28 mouse cellular contexts compared by ENCODE assay signal in the genomic region with DNA sequence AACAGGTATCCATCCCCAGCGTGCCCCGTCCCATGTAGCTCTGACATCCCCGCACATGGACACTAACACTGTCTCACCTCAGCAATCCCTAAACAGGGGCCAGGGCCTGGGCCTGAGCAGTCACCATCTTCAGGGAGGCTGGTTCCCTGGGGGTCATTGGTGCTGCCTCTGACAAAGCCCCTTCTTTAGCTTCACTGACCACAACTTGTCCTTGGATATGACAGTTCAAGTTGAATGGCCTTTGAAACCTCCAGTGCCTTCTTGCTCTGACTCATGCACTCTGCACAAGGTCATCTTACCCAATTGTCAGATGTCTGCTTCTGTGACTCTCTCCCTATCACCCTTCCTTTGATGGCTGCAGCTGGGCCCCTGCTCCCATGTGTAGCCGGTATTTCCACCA.
DNase-seq lines count a peak whose midpoint lies in the region; ATAC-seq lines count a peak whose summit lies in the region.
"Had no signal": no experiment of that assay in that cellular context is flagged by ENCODE, and none has a peak within 500 bp of the region (broad histone marks: within the 10 kb centered on the region; RNA-seq: fewer than 3 reads in every experiment).

No protein-coding gene starts in this region.

- H3K9me3 ChIP-seq in liver, embryonic 15.5 days (replicated peaks) = no peaks in the 10 kb centered on the region
- H3K9me3 ChIP-seq in liver, embryonic 11.5 days (ENCODE audit: control insufficient read depth, low read length) = no peaks in the 10 kb centered on the region; the same call in 1 of the 2 replicates
- H3K9me3 ChIP-seq: forebrain, embryonic 13.5 days; hindbrain, embryonic 15.5 days; limb, embryonic 10.5 days; limb, embryonic 15.5 days; neural tube, embryonic 13.5 days; stomach, embryonic 15.5 days had no signal

- DNase-seq in adrenal gland, adult (ENCODE audit: inconsistent age in 2 of 2, low spot score in 1 of 2) = peak; percentile 83 to 93
- DNase-seq in adrenal gland, postnatal 4 days (ENCODE audit: low spot score in 2 of 2) = no peak
- DNase-seq in liver, embryonic 11.5 days (ENCODE audit: low spot score) = no peak
- peak; percentile 85 for DNase-seq in adrenal gland, adult 2 months
- DNase-seq in adrenal gland, postnatal 36 days = peak; percentile 68
- DNase-seq in thymus, adult 18-20 months = no peak
- DNase-seq in urinary bladder, postnatal 36 days (ENCODE audit: low spot score in 2 of 2) = no peak
- DNase-seq: cerebellum, adult 9-10 months; cerebellum, postnatal 36 days; gastrocnemius, postnatal 10 days; heart, postnatal 4 days; kidney, adult 11 months; kidney, postnatal 14 days; layer of hippocampus, adult 9-11 months; liver, postnatal 0 days; lung, postnatal 10 days; right cerebral cortex, postnatal 25 days had no signal

- H3K27me3 ChIP-seq in liver, embryonic 15.5 days = no peaks in the 10 kb centered on the region
- H3K27me3 ChIP-seq in liver, embryonic 11.5 days (replicated peaks; ENCODE audit: control insufficient read depth, insufficient read depth, low read length) = no peaks in the 10 kb centered on the region
- H3K27me3 ChIP-seq: forebrain, embryonic 13.5 days; hindbrain, embryonic 15.5 days; limb, embryonic 15.5 days; midbrain, embryonic 12.5 days; neural tube, embryonic 13.5 days; stomach, embryonic 15.5 days had no signal

- no peak overlapping the region for H3K4me2 ChIP-seq in liver, embryonic 15.5 days
- H3K4me2 ChIP-seq in liver, embryonic 11.5 days = no peak overlapping the region
- H3K4me2 ChIP-seq: forebrain, embryonic 13.5 days; heart, embryonic 11.5 days; hindbrain, embryonic 15.5 days; limb, embryonic 15.5 days; midbrain, embryonic 12.5 days; neural tube, embryonic 13.5 days; stomach, embryonic 15.5 days had no signal

- H3K27ac ChIP-seq in liver, embryonic 15.5 days (replicated peaks) = peak overlapping the region; percentile 29; the same call in 1 of the 2 replicates
- no peak overlapping the region for H3K27ac ChIP-seq in liver, embryonic 11.5 days (ENCODE audit: low read depth, low read length)
- H3K27ac ChIP-seq: forebrain, embryonic 13.5 days; hindbrain, embryonic 15.5 days; limb, embryonic 10.5 days; limb, embryonic 15.5 days; macrophage; midbrain, embryonic 12.5 days; neural tube, embryonic 13.5 days; stomach, embryonic 15.5 days had no signal

- no peak overlapping the region for H3K4me3 ChIP-seq in liver, embryonic 15.5 days (replicated peaks)
- no peak overlapping the region for H3K4me3 ChIP-seq in liver, embryonic 11.5 days (ENCODE audit: low read depth, low read length)
- H3K4me3 ChIP-seq: forebrain, embryonic 13.5 days; hindbrain, embryonic 15.5 days; limb, embryonic 10.5 days; limb, embryonic 15.5 days; midbrain, embryonic 12.5 days; neural tube, embryonic 13.5 days; stomach, embryonic 15.5 days had no signal

- H3K4me1 ChIP-seq in liver, embryonic 15.5 days (replicated peaks) = peaks cover 43% of the 10 kb centered on the region
- peaks cover 7% of the 10 kb centered on the region for H3K4me1 ChIP-seq in liver, embryonic 11.5 days (replicated peaks; ENCODE audit: control insufficient read depth, insufficient read depth, low read length)
- H3K4me1 ChIP-seq: forebrain, embryonic 13.5 days; hindbrain, embryonic 15.5 days; limb, embryonic 10.5 days; limb, embryonic 15.5 days; midbrain, embryonic 12.5 days; neural tube, embryonic 13.5 days; stomach, embryonic 15.5 days had no signal

- no peak for ATAC-seq in liver, embryonic 15.5 days (ENCODE audit: insufficient read depth)
- ATAC-seq in liver, embryonic 11.5 days (replicated peaks; ENCODE audit: low FRiP score) = no peak
- ATAC-seq: forebrain, embryonic 13.5 days; inflammation-experienced regulatory T-cells, adult 6 months; liver, postnatal 0 days had no signal

- H3K36me3 ChIP-seq in liver, embryonic 15.5 days (replicated peaks) = no peaks in the 10 kb centered on the region
- no peaks in the 10 kb centered on the region for H3K36me3 ChIP-seq in liver, embryonic 11.5 days (ENCODE audit: control insufficient read depth, insufficient read depth, low read length)
- H3K36me3 ChIP-seq: hindbrain, embryonic 15.5 days; limb, embryonic 10.5 days; limb, embryonic 15.5 days; midbrain, embryonic 12.5 days; neural tube, embryonic 13.5 days; stomach, embryonic 15.5 days had no signal

- no peak overlapping the region for H3K9ac ChIP-seq in liver, embryonic 15.5 days
- H3K9ac ChIP-seq in liver, embryonic 11.5 days (ENCODE audit: low read depth, low read length) = no peak overlapping the region
- H3K9ac ChIP-seq: forebrain, embryonic 13.5 days; hindbrain, embryonic 15.5 days; limb, embryonic 15.5 days; midbrain, embryonic 12.5 days; neural tube, embryonic 13.5 days; stomach, embryonic 15.5 days had no signal

- WGBS in liver, embryonic 15.5 days (ENCODE audit: insufficient replicate concordance) = 81% methylated on average over 4 of the region's 4 CpGs
- 82% methylated on average over 4 of the region's 4 CpGs for WGBS in liver, embryonic 11.5 days

Comparison
In these comparisons a context has a peak if more than half of its experiments do, and no peak if none do; other contexts are left out.
1. DNase-seq: peak in adrenal gland, adult (2 of 2), adrenal gland, adult 2 months (single experiment) and adrenal gland, postnatal 36 days (2 of 2); none in adrenal gland, postnatal 4 days (0 of 2), liver, embryonic 11.5 days (single experiment), thymus, adult 18-20 months (0 of 2) and urinary bladder, postnatal 36 days (0 of 2).